Mouse (Mus musculus): Measurements from ENCODE around the gene Heatr3.

- TF ChIP-seq CTCF (IDR thresholded peaks at IDR 0.05; ENCODE audit: extremely low read depth, insufficient read depth, low read length) (peak; percentile 68), POLR2A (IDR thresholded peaks at IDR 0.05; ENCODE audit: extremely low read depth, insufficient read depth, low read length) (no peak)
Observed at GRCm38 (mm10) chr8:88099526-88099925, 38.1 kb upstream of the Heatr3 start.

Measured in cortical plate, adult 2 months (tissue).